Mouse (Mus musculus) CD4-positive, CD25-positive, alpha-beta regulatory T cell (primary cell): ENCODE data around the gene Vmn1r213. TPM values are rescaled to one million over a fixed set of nuclear protein-coding genes. Genes with fewer than 3 reads are reported as not detected.

Source experiments
- polyA plus RNA-seq: library from polyadenylated mRNA; unstranded; fragments of 100-300 nt; shearing (Covaris generic); gene quantifications from one replicate; pipeline ENCODE4 v1.2.1, GENCODE M21; 2017

The Vmn1r213 gene
- not detected for polyA plus RNA-seq

GRCm38 (mm10) chr13:23007356-23007755, at the start of gene Vmn1r213:
TSS of gene Vmn1r213 (plus strand) at chr13:23007656.

GRCm38 (mm10) chr13:23030118-23030517, 22.7 kb downstream of the Vmn1r213 start, which contains the start of gene Vmn1r214:
TSS of gene Vmn1r214 (plus strand) at chr13:23030418.

Other genes starting within 250 kb of the Vmn1r213 start
- gene Vmn1r208, start 230.3 kb upstream of the Vmn1r213 start, polyA plus RNA-seq: not detected
- gene Vmn1r209, start 198.0 kb upstream of the Vmn1r213 start, polyA plus RNA-seq: not detected
- gene Vmn1r210, start 176.3 kb upstream of the Vmn1r213 start, polyA plus RNA-seq: 0.11 TPM
- not detected for gene Vmn1r211, start 150.1 kb upstream of the Vmn1r213 start, polyA plus RNA-seq
- gene Vmn1r212, start 123.5 kb upstream of the Vmn1r213 start, polyA plus RNA-seq: not detected
- gene Vmn1r214, start 22.8 kb downstream of the Vmn1r213 start, polyA plus RNA-seq: 0.08 TPM
- not detected for gene Vmn1r215, start 60.4 kb downstream of the Vmn1r213 start, polyA plus RNA-seq
- not detected for gene Vmn1r217, start 110.6 kb downstream of the Vmn1r213 start, polyA plus RNA-seq
- gene Vmn1r218, start 125.5 kb downstream of the Vmn1r213 start, polyA plus RNA-seq: 0.02 TPM
- not detected for gene Vmn1r219, start 151.7 kb downstream of the Vmn1r213 start, polyA plus RNA-seq
- gene Vmn1r220, start 180.3 kb downstream of the Vmn1r213 start, polyA plus RNA-seq: not detected
- not detected for gene Vmn1r221, start 206.5 kb downstream of the Vmn1r213 start, polyA plus RNA-seq
- gene Vmn1r222, start 228.3 kb downstream of the Vmn1r213 start, polyA plus RNA-seq: 0.07 TPM
- gene Vmn1r223, start 239.5 kb downstream of the Vmn1r213 start, polyA plus RNA-seq: not detected